Mouse (Mus musculus) cortical plate, adult 2 months (tissue): ENCODE data around the gene Tmc8. TPM values are rescaled to one million over a fixed set of nuclear protein-coding genes. Genes with fewer than 3 reads are reported as not detected.
"Not testable (repeated sequence)": the region's sequence is repeated elsewhere in the genome, so short reads cannot be mapped to it uniquely, and the experiment has no call there.

ENCODE experiments used
- H3K27ac ChIP-seq: fragments of 200-500 bp; 2 replicates; pipeline ENCODE4 v1.5.1; 2012; ENCODE audit warnings: low read length, control low read depth, inconsistent platforms; ENCODE audit not compliant: insufficient read depth
- H3K4me1 ChIP-seq: fragments of 200-500 bp; 2 replicates; pipeline ENCODE4 v1.6.1; 2011; ENCODE audit warnings: low read length; ENCODE audit not compliant: control insufficient read depth, insufficient read depth
- H3K4me3 ChIP-seq: fragments of 200-500 bp; 2 replicates; pipeline ENCODE4 v1.5.1; 2011; ENCODE audit warnings: mild to moderate bottlenecking, low read length, control low read depth; ENCODE audit not compliant: insufficient read depth
- CTCF ChIP-seq: fragments of 200-500 bp; IDR thresholded peaks from 2 replicates; pipeline ENCODE4 v1.5.1; 2011; ENCODE audit warnings: mild to moderate bottlenecking, control low read depth, low read length; ENCODE audit not compliant: insufficient read depth; ENCODE audit errors: extremely low read depth
- POLR2A ChIP-seq: fragments of 200-500 bp; IDR thresholded peaks from 2 replicates; pipeline ENCODE4 v1.6.1; 2011; ENCODE audit warnings: mild to moderate bottlenecking, low read length, control low read depth; ENCODE audit not compliant: insufficient read depth; ENCODE audit errors: extremely low read depth
- polyA plus RNA-seq: library from polyadenylated mRNA; depleted of rRNA; stranded (reverse); fragments of >200 nt; gene quantifications from 2 replicates; pipeline ENCODE4 v1.2.3, GENCODE M21; 2012; rRNA removed

Gene Tmc8
- polyA plus RNA-seq, 1 experiment = 0.54 TPM

DNA sequence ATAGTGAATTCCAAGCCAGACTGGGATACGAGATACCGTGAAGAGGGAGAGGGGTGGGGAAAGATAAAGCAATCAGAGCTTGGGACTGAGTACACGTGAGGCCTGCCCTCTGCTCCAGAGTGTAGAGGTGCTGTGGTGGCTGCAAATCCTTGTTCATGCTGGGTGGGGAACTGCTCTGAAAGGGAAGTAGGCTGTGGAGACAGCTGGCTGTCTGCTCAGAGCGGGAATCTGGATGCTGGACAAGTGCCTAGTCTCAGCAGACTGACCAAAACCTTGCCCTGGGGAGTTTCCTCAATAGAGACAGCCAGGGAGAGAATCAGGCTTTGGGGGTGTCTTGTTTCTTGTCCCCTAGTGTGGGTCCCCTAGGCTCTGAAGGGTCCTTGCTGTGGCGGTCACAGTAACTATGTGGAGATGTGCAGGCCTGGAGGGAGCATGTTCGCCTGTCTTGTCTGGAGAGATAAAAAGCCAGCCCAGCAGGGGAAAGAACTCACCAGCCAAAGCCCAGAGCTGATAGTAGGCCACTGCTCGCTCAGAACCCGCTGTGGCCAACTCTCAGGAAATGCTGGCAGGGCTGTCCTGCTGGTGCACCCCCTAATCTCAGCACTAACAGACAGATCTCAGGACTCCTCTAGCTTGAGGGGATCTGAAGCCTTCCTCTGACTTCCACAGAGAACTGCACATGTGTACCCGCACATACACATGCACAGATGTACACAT lies 47.2 kb downstream of the Tmc8 start:
- Histone ChIP-seq H3K4me1 (no peaks in the 10 kb centered on the region), H3K27ac (no peak overlapping the region), H3K4me3 (no peak overlapping the region)
- TF ChIP-seq CTCF = no peak
- TF ChIP-seq POLR2A = no peak

DNA sequence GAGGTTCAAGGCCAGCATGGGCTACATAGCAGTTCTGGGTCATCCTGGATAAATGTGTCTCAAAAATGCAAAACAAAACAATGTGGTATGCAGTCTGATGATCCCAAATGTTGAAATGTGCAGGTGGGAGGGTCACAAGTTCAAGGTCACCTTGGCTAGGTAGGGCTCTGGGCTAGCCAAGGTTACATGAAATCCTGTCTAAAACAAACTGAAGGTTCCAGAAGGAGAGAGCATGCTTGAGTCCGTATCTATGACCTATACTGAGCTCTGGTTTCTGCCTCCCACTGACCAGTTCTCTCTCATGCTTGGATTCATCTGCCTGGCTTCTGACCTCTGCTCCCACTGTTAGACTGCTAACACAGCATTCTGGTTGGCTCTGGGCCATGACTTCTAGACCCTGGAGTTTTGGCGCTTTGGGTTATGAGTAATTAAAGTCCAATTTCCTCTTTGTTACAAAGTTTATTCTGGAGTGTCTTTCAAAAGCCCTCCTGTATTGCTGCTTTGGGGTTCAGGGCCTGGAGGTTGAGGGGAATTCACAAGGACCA lies 47.9 kb downstream of the Tmc8 start:
- TF ChIP-seq POLR2A (no peak), CTCF (no peak)
- Histone ChIP-seq H3K4me1 (no peaks in the 10 kb centered on the region), H3K4me3 (no peak overlapping the region), H3K27ac (no peak overlapping the region)

DNA sequence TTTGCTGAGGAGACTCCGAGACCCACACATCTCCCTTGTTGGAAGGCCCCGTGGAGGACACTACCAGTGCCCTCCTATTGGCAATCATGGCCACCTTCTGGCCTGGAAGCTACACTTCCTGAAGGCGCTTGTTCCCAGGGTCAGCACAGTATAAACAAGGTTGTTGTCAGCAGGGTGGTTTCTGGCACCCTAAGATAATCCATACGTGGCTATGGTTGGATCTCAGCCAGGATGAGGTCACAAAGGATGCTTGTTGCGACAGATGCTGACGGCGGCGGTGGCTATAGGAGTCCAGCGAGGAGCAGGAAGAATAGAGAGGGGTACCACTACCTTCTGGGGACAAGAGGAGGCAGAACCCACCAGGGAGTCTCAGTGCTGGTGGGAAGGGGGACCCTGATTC lies 48.5 kb downstream of the Tmc8 start:
- TF ChIP-seq POLR2A (no peak), CTCF (no peak)
- no peaks in the 10 kb centered on the region for H3K4me1 ChIP-seq
- H3K27ac ChIP-seq = no peak overlapping the region
- H3K4me3 ChIP-seq = no peak overlapping the region

DNA sequence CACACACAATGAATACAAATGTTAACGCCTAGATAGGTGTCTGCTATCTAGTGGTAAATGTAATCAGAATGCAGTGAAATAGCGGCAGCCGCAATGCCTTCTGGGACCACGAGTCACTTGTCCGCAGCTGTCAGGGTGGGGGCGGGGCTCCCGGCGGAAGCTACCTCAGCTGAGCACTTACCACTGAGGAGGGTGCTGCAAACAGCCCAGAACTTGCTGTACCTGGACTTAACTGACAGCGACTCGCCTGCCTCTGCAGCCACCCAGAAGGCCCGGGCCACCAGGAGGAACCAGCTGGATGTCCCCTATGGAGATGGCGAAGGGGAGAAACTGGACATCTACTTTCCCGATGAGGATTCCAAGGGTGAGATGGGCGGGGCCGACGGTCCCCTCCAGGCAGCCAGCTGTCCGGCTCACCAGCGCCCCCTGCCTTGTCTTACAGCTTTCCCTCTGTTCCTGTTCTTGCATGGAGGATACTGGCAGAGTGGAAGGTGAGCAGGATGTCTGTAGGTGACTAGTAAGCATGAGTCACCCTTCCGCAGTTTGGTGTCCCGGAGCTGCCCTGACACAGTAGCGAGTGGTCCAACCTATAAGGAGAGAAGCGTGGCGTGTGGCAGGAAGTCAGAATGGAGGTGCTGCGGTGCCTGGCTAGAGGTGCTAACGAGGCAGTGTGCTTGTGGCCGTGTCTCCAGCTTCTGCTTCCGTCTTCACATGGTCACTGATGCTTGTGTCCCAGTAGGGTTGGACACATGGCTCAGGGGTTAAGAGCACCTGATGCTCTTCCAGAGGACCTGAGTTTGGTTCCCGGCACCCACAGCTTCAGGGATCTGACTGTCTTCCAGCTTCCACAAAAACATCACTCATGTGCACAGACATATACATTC lies 50.5 kb downstream of the Tmc8 start:
- TF ChIP-seq CTCF (peak; percentile 53), POLR2A (no peak)
- peak overlapping the region; percentile 30 for H3K4me3 ChIP-seq
- no peaks in the 10 kb centered on the region for H3K4me1 ChIP-seq
- H3K27ac ChIP-seq = no peak overlapping the region

DNA sequence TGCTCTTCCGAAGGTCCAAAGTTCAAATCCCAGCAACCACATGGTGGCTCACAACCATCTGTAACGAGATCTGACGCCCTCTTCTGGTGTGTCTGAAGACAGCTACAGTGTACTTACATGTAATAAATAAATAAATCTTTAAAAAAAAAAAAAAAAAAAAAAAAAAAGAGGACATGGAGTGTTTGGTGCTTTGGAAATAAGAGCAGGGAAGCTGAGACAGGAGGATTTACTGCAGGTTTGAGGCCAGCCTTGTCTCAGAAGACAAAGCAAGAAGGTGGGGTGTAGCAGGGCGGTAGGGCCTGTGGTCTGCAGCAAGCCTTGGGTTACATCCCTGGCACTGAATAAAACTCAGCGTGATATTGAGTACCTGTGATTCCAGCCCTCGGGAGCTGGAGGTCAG lies 51.6 kb downstream of the Tmc8 start:
- not testable (repeated sequence) for H3K27ac ChIP-seq, H3K4me3 ChIP-seq, H3K4me1 ChIP-seq

DNA sequence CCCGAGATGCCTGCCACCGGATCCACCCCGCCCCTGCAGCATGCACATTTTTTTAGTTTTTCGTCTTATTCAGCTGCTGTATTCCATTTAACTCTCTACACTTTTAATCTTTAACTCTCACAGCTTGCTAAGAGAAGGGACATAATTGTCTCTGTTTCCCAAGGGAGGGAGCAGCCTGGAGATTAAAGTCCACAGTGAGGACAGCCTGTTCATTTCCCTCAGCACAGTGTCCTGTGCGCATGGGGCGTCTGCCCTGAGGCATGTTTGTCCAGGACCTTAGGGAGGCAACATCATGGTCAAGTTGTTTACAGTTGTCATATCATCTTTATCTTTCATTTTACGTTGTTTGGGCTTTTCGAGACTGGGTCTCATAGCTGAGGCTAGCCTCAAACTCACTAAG lies 52.2 kb downstream of the Tmc8 start:
- Histone ChIP-seq H3K4me1 (no peaks in the 10 kb centered on the region), H3K4me3 (no peak overlapping the region), H3K27ac (no peak overlapping the region)
- TF ChIP-seq POLR2A (no peak), CTCF (no peak)

DNA sequence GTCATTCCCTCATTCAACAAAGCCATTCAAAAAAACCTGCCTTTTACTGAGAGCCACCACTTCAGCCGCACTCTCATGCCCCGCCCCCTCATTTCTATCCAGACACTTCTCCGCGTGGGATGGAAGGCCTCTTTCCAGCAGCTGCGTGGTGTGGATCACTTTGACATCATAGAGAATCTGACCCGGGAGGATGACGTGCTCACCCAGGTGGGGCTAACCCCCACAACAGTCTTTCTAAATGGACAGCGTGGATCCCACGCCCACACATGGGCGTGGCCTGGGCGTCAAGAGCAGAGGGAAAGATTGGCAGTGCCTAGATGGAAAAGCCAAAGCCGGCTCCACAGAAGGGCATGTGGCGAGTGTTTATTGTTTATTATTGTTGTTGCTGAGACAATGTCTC lies 54.4 kb downstream of the Tmc8 start:
- no peak for TF ChIP-seq POLR2A
- no peak for TF ChIP-seq CTCF
- no peaks in the 10 kb centered on the region for H3K4me1 ChIP-seq
- H3K4me3 ChIP-seq = no peak overlapping the region
- no peak overlapping the region for H3K27ac ChIP-seq

DNA sequence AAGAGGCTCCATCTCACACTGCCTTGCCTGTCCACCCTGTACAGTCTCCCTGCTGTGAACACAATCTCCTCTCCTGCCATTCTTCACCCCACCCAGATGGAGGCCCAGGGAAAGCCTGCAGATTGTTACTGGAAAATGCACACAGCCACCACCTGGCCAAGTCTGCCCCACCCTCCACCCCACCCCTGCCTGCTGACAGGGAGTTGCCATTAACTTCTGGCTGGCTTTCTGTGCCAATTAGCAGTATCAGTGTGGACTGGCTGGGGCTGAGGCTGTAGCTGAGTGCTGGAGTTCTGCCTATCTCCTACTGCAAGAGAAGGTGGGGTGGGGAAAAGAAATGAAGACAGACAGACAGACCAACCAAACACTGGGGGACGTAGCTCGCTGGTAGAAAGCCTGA lies 56.7 kb downstream of the Tmc8 start:
- Histone ChIP-seq H3K27ac (no peak overlapping the region), H3K4me1 (no peaks in the 10 kb centered on the region), H3K4me3 (no peak overlapping the region)
- TF ChIP-seq CTCF (no peak), POLR2A (no peak)

DNA sequence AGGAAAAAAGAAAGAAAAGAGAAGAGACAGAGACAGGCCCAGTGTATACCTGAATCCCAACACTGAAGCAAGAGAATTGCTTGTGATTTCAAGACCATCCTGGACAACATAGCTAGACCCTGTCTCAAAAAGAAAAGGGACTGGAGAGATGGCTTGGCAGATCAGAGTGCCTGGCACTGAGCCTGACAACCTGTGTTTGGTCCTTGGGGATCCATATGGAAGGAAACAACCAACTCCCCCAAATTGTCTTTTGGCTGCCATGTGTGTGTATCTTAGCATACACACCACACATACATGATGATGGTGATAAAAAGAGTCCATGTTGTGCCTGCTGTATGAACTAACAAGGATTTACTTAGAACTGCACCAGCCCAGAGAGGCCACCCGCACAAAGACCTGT lies 57.1 kb downstream of the Tmc8 start:
- TF ChIP-seq CTCF = no peak
- no peak for TF ChIP-seq POLR2A
- H3K4me3 ChIP-seq = no peak overlapping the region
- H3K4me1 ChIP-seq = no peaks in the 10 kb centered on the region
- no peak overlapping the region for H3K27ac ChIP-seq

DNA sequence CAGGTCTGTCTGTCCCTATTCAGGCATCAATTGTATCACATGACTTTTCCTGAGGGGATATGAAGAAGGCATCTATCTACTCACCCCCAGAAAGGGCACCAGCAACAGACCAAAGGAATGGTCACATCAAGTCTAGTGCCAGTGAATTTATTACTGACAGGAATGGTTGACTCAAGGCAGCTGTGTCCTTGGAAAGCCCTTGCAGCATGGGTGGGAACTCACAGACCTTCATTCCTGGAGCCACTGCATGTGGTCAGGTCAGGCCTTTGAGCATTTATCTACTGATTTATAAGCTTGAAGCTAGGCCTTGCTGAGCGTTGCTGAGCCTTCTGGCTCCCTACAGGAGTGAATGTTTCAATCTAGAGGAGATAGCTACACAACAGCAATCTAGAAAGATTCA lies 59.0 kb downstream of the Tmc8 start:
- Histone ChIP-seq H3K27ac (no peak overlapping the region), H3K4me3 (no peak overlapping the region), H3K4me1 (no peaks in the 10 kb centered on the region)
- TF ChIP-seq POLR2A (no peak), CTCF (no peak)

Other genes with a start within 250 kb of the Tmc8 start
- gene Tnrc6c, start 127.8 kb upstream of the Tmc8 start, polyA plus RNA-seq = 46.9 and 54.7 TPM in 2 replicates
- gene Tmc6, start 122 bp downstream of the Tmc8 start, polyA plus RNA-seq = 9.1 and 9.7 TPM in 2 replicates
- 0.47 and 0.50 TPM in 2 replicates for gene 6030468B19Rik, start 15.6 kb downstream of the Tmc8 start, polyA plus RNA-seq
- 0.86 and 1.1 TPM in 2 replicates for gene Gm20708, start 27.6 kb downstream of the Tmc8 start, polyA plus RNA-seq
- gene Syngr2, start 27.6 kb downstream of the Tmc8 start, polyA plus RNA-seq = 10.6 and 13.5 TPM in 2 replicates
- 4.4 TPM in 2 replicates for gene Afmid, start 43.8 kb downstream of the Tmc8 start, polyA plus RNA-seq
- gene Tk1, start 44.0 kb downstream of the Tmc8 start, polyA plus RNA-seq = 1.0 and 1.9 TPM in 2 replicates
- 2.2 TPM in 2 replicates for gene Birc5, start 67.2 kb downstream of the Tmc8 start, polyA plus RNA-seq
- 0.04 TPM in 1 of 2 replicates, not detected in the other for gene Tmem235, start 78.7 kb downstream of the Tmc8 start, polyA plus RNA-seq
- gene Tha1, start 91.4 kb downstream of the Tmc8 start, polyA plus RNA-seq = 9.0 and 11.5 TPM in 2 replicates
- gene Socs3, start 188.0 kb downstream of the Tmc8 start, polyA plus RNA-seq = 5.0 TPM in 2 replicates
- gene Pgs1, start 204.2 kb downstream of the Tmc8 start, polyA plus RNA-seq = 81.6 and 86.6 TPM in 2 replicates